Mouse (Mus musculus) bone marrow macrophage, adult 2 months (primary cell): ENCODE measurements around the gene Usp17le.

Experiments used
- CTCF ChIP-seq: IDR thresholded peaks from 2 replicates; pipeline ENCODE4 v1.5.1; 2012; ENCODE audit warnings: low read depth, mild to moderate bottlenecking, low read length, moderate library complexity
- POLR2A ChIP-seq: IDR thresholded peaks from 2 replicates; pipeline ENCODE4 v1.6.1; 2012; ENCODE audit warnings: mild to moderate bottlenecking, low read depth, low read length, borderline replicate concordance

- TF ChIP-seq POLR2A = no peak
- TF ChIP-seq CTCF = no peak
Observed at GRCm38 (mm10) chr7:104790796-104791195, 13.5 kb upstream of the Usp17le start.
